Mouse (Mus musculus): ENCODE measurements around the gene Gm43517. TPM values are rescaled to one million over a fixed set of nuclear protein-coding genes. Genes with fewer than 3 reads are reported as not detected.

Gene Gm43517
- total and polyA plus RNA-seq, 2 experiments: not detected

GRCm38 (mm10) chr12:49373821-49374605 lies 11.0 kb upstream of the Gm43517 start:
- Histone ChIP-seq H3K4me3 (ENCODE audit: insufficient read depth, low read depth, low read length) (no peak overlapping the region), H3K9ac (ENCODE audit: low read depth, low read length) (no peak overlapping the region), H3K79me2 (ENCODE audit: control insufficient read depth, insufficient read depth, low read length) (no peaks in the 10 kb centered on the region), H3K4me1 (ENCODE audit: control insufficient read depth, insufficient read depth, low read length) (no peaks in the 10 kb centered on the region), H3K27me3 (ENCODE audit: control insufficient read depth, insufficient read depth, low read length) (peaks cover 18% of the 10 kb centered on the region; the same call in 1 of the 2 replicates), H3K27ac (replicated peaks; ENCODE audit: insufficient read depth, low read depth, low read length) (no peak overlapping the region), H3K36me3 (ENCODE audit: control insufficient read depth, insufficient read depth, low read length) (no peaks in the 10 kb centered on the region)
- no peak for TF ChIP-seq POLR2A (IDR thresholded peaks at IDR 0.05; ENCODE audit: extremely low read depth, insufficient read depth, low read length)
- no peak for TF ChIP-seq CTCF (IDR thresholded peaks at IDR 0.05; ENCODE audit: low read depth, low read length)
- DNase-seq (ENCODE audit: extremely low read depth, low read depth, low spot score): no peak
- WGBS: 2% methylated on average over 24 of the region's 24 CpGs

- H3K36me3 ChIP-seq (ENCODE audit: control insufficient read depth, insufficient read depth, low read length): no peaks in the 10 kb centered on the region
- peak; percentile 28 for DNase-seq (ENCODE audit: extremely low read depth, low read depth, low spot score)
These were observed 10.4 kb upstream of the Gm43517 start for GRCm38 (mm10) chr12:49374606-49374995.

GRCm38 (mm10) chr12:49375427-49376317 lies 9.3 kb upstream of the Gm43517 start:
- Histone ChIP-seq H3K27ac (replicated peaks; ENCODE audit: insufficient read depth, low read depth, low read length) (no peak overlapping the region), H3K4me3 (ENCODE audit: insufficient read depth, low read depth, low read length) (no peak overlapping the region), H3K4me1 (ENCODE audit: control insufficient read depth, insufficient read depth, low read length) (no peaks in the 10 kb centered on the region), H3K9ac (ENCODE audit: low read depth, low read length) (no peak overlapping the region), H3K36me3 (ENCODE audit: control insufficient read depth, insufficient read depth, low read length) (no peaks in the 10 kb centered on the region), H3K79me2 (ENCODE audit: control insufficient read depth, insufficient read depth, low read length) (no peaks in the 10 kb centered on the region), H3K27me3 (ENCODE audit: control insufficient read depth, insufficient read depth, low read length) (peaks cover 18% of the 10 kb centered on the region; the same call in 1 of the 2 replicates)
- no peak for DNase-seq (ENCODE audit: extremely low read depth, low read depth, low spot score)
- WGBS: 7% methylated on average over 15 of the region's 15 CpGs
- TF ChIP-seq CTCF (IDR thresholded peaks at IDR 0.05; ENCODE audit: low read depth, low read length): no peak
- TF ChIP-seq POLR2A (IDR thresholded peaks at IDR 0.05; ENCODE audit: extremely low read depth, insufficient read depth, low read length): no peak

More at GRCm38 (mm10) chr12:49374606-49374995, 10.4 kb upstream of the Gm43517 start:
- 1% methylated on average over 14 of the region's 14 CpGs for WGBS
- no peak overlapping the region for H3K27ac ChIP-seq (replicated peaks; ENCODE audit: insufficient read depth, low read depth, low read length)
- H3K4me3 ChIP-seq (ENCODE audit: insufficient read depth, low read depth, low read length): no peak overlapping the region
- no peaks in the 10 kb centered on the region for H3K4me1 ChIP-seq (ENCODE audit: control insufficient read depth, insufficient read depth, low read length)
- no peak for TF ChIP-seq POLR2A (IDR thresholded peaks at IDR 0.05; ENCODE audit: extremely low read depth, insufficient read depth, low read length)
- peak; percentile 31 for TF ChIP-seq CTCF (IDR thresholded peaks at IDR 0.05; ENCODE audit: low read depth, low read length)
- H3K9ac ChIP-seq (ENCODE audit: low read depth, low read length): no peak overlapping the region
- H3K79me2 ChIP-seq (ENCODE audit: control insufficient read depth, insufficient read depth, low read length): no peaks in the 10 kb centered on the region
- H3K27me3 ChIP-seq (ENCODE audit: control insufficient read depth, insufficient read depth, low read length): peaks cover 18% of the 10 kb centered on the region; the same call in 1 of the 2 replicates

- Histone ChIP-seq H3K79me2 (ENCODE audit: control insufficient read depth, insufficient read depth, low read length) (no peaks in the 10 kb centered on the region), H3K9ac (ENCODE audit: low read depth, low read length) (no peak overlapping the region), H3K27ac (replicated peaks; ENCODE audit: insufficient read depth, low read depth, low read length) (no peak overlapping the region), H3K27me3 (ENCODE audit: control insufficient read depth, insufficient read depth, low read length) (peaks cover 18% of the 10 kb centered on the region; the same call in 1 of the 2 replicates), H3K36me3 (ENCODE audit: control insufficient read depth, insufficient read depth, low read length) (no peaks in the 10 kb centered on the region), H3K4me3 (ENCODE audit: insufficient read depth, low read depth, low read length) (no peak overlapping the region), H3K4me1 (ENCODE audit: control insufficient read depth, insufficient read depth, low read length) (no peaks in the 10 kb centered on the region)
- WGBS: 6% methylated on average over 19 of the region's 19 CpGs
- TF ChIP-seq CTCF (IDR thresholded peaks at IDR 0.05; ENCODE audit: low read depth, low read length) (no peak), POLR2A (IDR thresholded peaks at IDR 0.05; ENCODE audit: extremely low read depth, insufficient read depth, low read length) (no peak)
- no peak for DNase-seq (ENCODE audit: extremely low read depth, low read depth, low spot score)
These were observed 8.5 kb upstream of the Gm43517 start for GRCm38 (mm10) chr12:49376318-49376992.

- no peak for DNase-seq (ENCODE audit: extremely low read depth, low read depth, low spot score)
- H3K27me3 ChIP-seq (ENCODE audit: control insufficient read depth, insufficient read depth, low read length): peaks cover 18% of the 10 kb centered on the region; the same call in 1 of the 2 replicates
- WGBS: 2% methylated on average over 15 of the region's 15 CpGs
These were observed 7.5 kb upstream of the Gm43517 start for GRCm38 (mm10) chr12:49377281-49377970.

More at GRCm38 (mm10) chr12:49377281-49377970, 7.5 kb upstream of the Gm43517 start:
- H3K79me2 ChIP-seq (ENCODE audit: control insufficient read depth, insufficient read depth, low read length): no peaks in the 10 kb centered on the region
- H3K36me3 ChIP-seq (ENCODE audit: control insufficient read depth, insufficient read depth, low read length): no peaks in the 10 kb centered on the region
- no peak overlapping the region for H3K4me3 ChIP-seq (ENCODE audit: insufficient read depth, low read depth, low read length)
- no peak overlapping the region for H3K27ac ChIP-seq (replicated peaks; ENCODE audit: insufficient read depth, low read depth, low read length)
- H3K9ac ChIP-seq (ENCODE audit: low read depth, low read length): no peak overlapping the region
- no peak for TF ChIP-seq POLR2A (IDR thresholded peaks at IDR 0.05; ENCODE audit: extremely low read depth, insufficient read depth, low read length)
- TF ChIP-seq CTCF (IDR thresholded peaks at IDR 0.05; ENCODE audit: low read depth, low read length): no peak
- no peaks in the 10 kb centered on the region for H3K4me1 ChIP-seq (ENCODE audit: control insufficient read depth, insufficient read depth, low read length)

All from liver, adult 2 months (tissue).